Mouse (Mus musculus) R1 (cell line): ENCODE results near the gene Kcnj13.

Experiments used
- DNase-seq: peaks from one replicate; pipeline ENCODE4 v3.0.0-alpha.2; 2018; ENCODE audit warnings: low read depth, low spot score

Gene Kcnj13

GRCm38 (mm10) chr1:87394594-87394993 lies at the start of gene Kcnj13:
Gene Kcnj13, minus strand, starts transcription at chr1:87394729.
- DNase-seq, result peak; percentile 32

- no peak for DNase-seq
Measured at GRCm38 (mm10) chr1:87436583-87436982, 42.1 kb upstream of the Kcnj13 start.

GRCm38 (mm10) chr1:87435125-87435524 lies 40.6 kb upstream of the Kcnj13 start:
- no peak for DNase-seq

GRCm38 (mm10) chr1:87418733-87419132 lies 24.2 kb upstream of the Kcnj13 start:
- peak; percentile 69 for DNase-seq

GRCm38 (mm10) chr1:87409380-87409779 lies 14.9 kb upstream of the Kcnj13 start:
- DNase-seq, result no peak

- no peak for DNase-seq
Measured at GRCm38 (mm10) chr1:87406012-87406411, 11.5 kb upstream of the Kcnj13 start.

GRCm38 (mm10) chr1:87404710-87405109 lies 10.2 kb upstream of the Kcnj13 start:
- no peak for DNase-seq

GRCm38 (mm10) chr1:87396923-87397586 lies 2.5 kb upstream of the Kcnj13 start:
- DNase-seq, result no peak

- DNase-seq, result no peak
Measured at GRCm38 (mm10) chr1:87393444-87394195, 909 bp downstream of the Kcnj13 start.

GRCm38 (mm10) chr1:87386436-87387092 lies 8.0 kb downstream of the Kcnj13 start:
- DNase-seq, result no peak

GRCm38 (mm10) chr1:87381152-87381551 lies 13.4 kb downstream of the Kcnj13 start:
- DNase-seq, result peak; percentile 29

- DNase-seq, result peak; percentile 63
Measured at GRCm38 (mm10) chr1:87379919-87380318, 14.6 kb downstream of the Kcnj13 start.

- no peak for DNase-seq
Measured at GRCm38 (mm10) chr1:87378024-87378560, 16.4 kb downstream of the Kcnj13 start.

- DNase-seq, result no peak
Measured at GRCm38 (mm10) chr1:87360276-87360675, 34.3 kb downstream of the Kcnj13 start.

GRCm38 (mm10) chr1:87350576-87350975 lies 44.0 kb downstream of the Kcnj13 start:
- no peak for DNase-seq
